Mouse (Mus musculus) cerebellum, adult 18-20 months (tissue): ENCODE data around the gene Alkbh8.
"Not testable (repeated sequence)": the region's sequence is repeated elsewhere in the genome, so short reads cannot be mapped to it uniquely, and the experiment has no call there.

Experiments
- DNase-seq, 2 experiments: peaks; one replicate each; pipeline ENCODE4 v3.0.0; 2021

Alkbh8 gene

GRCm38 (mm10) chr9:3334962-3335767, at the start of gene Alkbh8:
Gene Alkbh8 (plus strand): TSS chr9:3335140.
- DNase-seq = peak; percentile 83 to 89

GRCm38 (mm10) chr9:3309292-3309836, 25.6 kb upstream of the Alkbh8 start:
- DNase-seq = no peak

GRCm38 (mm10) chr9:3310016-3310415, 24.9 kb upstream of the Alkbh8 start:
- no peak for DNase-seq

- DNase-seq = not testable (repeated sequence)
Measured at GRCm38 (mm10) chr9:3327342-3328053, 7.4 kb upstream of the Alkbh8 start.

GRCm38 (mm10) chr9:3328054-3328595, 6.8 kb upstream of the Alkbh8 start:
- no peak for DNase-seq

GRCm38 (mm10) chr9:3330319-3330718, 4.6 kb upstream of the Alkbh8 start:
- DNase-seq = no peak

GRCm38 (mm10) chr9:3330737-3331384, 4.1 kb upstream of the Alkbh8 start:
- no peak for DNase-seq

GRCm38 (mm10) chr9:3336661-3337060, 1.7 kb downstream of the Alkbh8 start:
- no peak for DNase-seq

- no peak for DNase-seq
Measured at GRCm38 (mm10) chr9:3345136-3345535, 10.2 kb downstream of the Alkbh8 start.

- no peak for DNase-seq
Measured at GRCm38 (mm10) chr9:3345967-3346366, 11.0 kb downstream of the Alkbh8 start.

GRCm38 (mm10) chr9:3350056-3350455, 15.1 kb downstream of the Alkbh8 start:
- DNase-seq = no peak

GRCm38 (mm10) chr9:3376323-3376722, 41.4 kb downstream of the Alkbh8 start:
- not testable (repeated sequence) for DNase-seq

GRCm38 (mm10) chr9:3403251-3404208, 68.6 kb downstream of the Alkbh8 start, which contains the start of gene Cwf19l2:
Gene Cwf19l2 (plus strand): TSS chr9:3403592.
- DNase-seq = peak; percentile 71 to 75

- DNase-seq = peak; percentile 19 to 40
Measured at GRCm38 (mm10) chr9:3404372-3404771, 69.4 kb downstream of the Alkbh8 start.

- DNase-seq = not testable (repeated sequence)
Measured at GRCm38 (mm10) chr9:3439555-3440300, 104.8 kb downstream of the Alkbh8 start.
